Mouse (Mus musculus) left cerebral cortex, adult 2 months (tissue): ENCODE measurements at regions not wholly inside any gene's neighbourhood (a gene's known extent, or its start where the extent isn't known, plus 50 kb on each side); places are given as distances from the start of the nearest gene placed in this dataset.

Experiments
- DNase-seq, 2 experiments: peaks; one replicate each; pipeline ENCODE4 v3.0.0; 2021 to 2022; ENCODE audit warnings: low spot score in 2 of 2, mixed read lengths in 1 of 2; ENCODE audit errors: extremely low spot score in 1 of 2
- H3K27ac ChIP-seq: fragments of 200-600 bp; 2 replicates; pipeline ENCODE4 v1.8.1; 2022
- H3K4me3 ChIP-seq: fragments of 200-600 bp; 2 replicates; pipeline ENCODE4 v1.8.1; 2022
- CTCF ChIP-seq: fragments of 200-600 bp; IDR thresholded peaks from 2 replicates; pipeline ENCODE4 v1.8.1; 2022; ENCODE audit warnings: antibody characterized with exemption, mild to moderate bottlenecking, moderate library complexity
- intact Hi-C: fragments of 180-260 bp; cut with DNase I; formaldehyde crosslinking; loops from one replicate; pipeline ENCODE4 v1.15.1; 2025

DNA sequence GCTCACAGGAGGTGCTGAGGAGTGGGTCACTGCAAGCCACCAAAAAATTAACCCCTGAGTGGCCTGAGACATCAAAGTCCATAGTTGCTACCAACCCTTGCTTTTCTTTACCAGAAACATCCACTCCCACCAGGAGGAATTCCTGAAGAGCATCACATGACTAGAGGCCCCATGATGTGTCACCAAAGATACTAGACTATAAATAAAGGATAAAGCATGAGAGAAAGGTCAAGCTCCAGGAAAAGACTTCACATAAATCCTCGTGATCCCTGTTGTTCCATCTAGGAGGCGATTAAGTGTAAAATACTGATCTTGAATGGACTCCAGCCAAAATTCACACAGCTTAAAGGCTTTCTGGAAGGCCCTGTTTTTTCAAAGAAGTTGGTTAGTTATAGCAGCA lies 190.6 kb downstream of the Adamts15 start:
- no peak for DNase-seq
- intact Hi-C loops = no loop called here
- no peak for TF ChIP-seq CTCF
- no peak overlapping the region for H3K27ac ChIP-seq
- no peak overlapping the region for H3K4me3 ChIP-seq

DNA sequence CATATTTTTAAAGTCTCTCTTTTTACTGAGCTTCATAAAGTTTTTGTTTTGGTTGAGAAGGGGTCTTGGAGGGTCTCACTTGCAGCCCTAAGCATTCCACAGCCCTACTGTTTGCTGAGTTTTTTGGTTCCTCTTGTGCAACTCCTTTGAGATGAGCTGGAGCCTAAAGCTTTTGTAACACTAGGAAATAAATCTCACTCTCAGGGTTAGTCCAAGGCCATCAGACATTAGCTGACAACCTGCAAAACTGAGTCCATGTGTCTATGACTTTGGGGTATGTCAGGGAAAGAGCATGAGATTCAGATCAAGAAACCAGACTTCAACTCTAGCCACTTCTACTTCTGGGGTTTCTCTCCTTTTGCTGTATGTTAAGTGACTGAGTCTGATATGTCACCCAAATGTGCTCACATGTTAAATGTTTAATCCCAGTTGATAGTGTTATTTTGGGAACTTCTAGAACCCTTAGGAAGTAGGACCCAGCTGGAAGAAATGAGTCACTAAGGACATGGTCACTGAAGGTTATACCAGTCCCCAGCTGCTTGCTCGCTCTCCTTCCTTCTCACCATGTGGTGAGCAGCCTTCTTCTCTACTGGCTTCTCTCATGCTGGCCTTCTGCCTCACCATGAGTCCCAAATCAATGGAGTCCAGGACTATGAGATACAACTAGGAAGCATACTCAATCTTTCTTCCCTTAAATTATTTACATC lies 198.7 kb downstream of the Adamts15 start:
- Histone ChIP-seq H3K4me3 (no peak overlapping the region), H3K27ac (no peak overlapping the region)
- no peak for TF ChIP-seq CTCF
- DNase-seq = no peak
- intact Hi-C loops = no loop called here

GRCm38 (mm10) chr9:30721861-30722260 lies 200.4 kb downstream of the Adamts15 start:
- DNase-seq = no peak
- Histone ChIP-seq H3K4me3 (no peak overlapping the region), H3K27ac (no peak overlapping the region)
- intact Hi-C loops = no loop called here
- no peak for TF ChIP-seq CTCF

DNA sequence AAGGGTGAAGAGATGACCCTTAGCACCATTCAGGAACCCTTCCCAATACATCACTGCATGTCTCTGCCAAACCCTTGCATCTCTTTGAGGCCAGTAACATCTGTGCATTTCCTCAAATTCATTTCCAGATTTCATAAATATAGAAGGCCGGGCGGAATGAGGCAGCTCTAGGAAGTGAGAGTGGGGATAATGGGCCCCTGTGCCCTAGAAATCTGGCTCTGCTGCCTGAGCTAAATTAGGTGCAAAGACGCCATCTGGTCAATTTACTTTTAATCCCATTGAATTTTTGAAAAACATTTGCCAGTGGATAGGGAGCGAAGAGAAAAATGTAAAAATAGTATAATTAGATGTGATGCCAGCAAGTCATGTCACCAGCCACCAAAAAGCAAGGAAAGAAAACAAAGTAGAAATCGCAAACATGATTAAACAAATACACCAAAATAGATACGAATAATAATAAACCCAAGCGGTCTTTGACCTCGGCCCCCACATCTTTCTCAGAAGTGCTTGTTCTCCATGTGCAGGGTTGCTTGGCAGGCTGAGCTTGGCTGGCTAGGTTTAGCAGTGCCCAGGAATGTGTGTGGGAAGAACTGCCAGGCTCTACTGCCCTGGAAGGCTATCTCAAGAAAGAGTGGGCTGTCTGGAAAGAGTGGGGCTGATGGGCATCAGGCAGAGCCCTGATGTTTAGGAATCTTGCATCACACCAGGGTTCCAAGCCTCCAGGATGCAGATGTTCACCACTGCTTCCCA lies 205.7 kb downstream of the Adamts15 start:
- H3K27ac ChIP-seq = no peak overlapping the region
- no peak overlapping the region for H3K4me3 ChIP-seq
- intact Hi-C loops = no loop called here
- no peak for DNase-seq
- TF ChIP-seq CTCF = no peak

DNA sequence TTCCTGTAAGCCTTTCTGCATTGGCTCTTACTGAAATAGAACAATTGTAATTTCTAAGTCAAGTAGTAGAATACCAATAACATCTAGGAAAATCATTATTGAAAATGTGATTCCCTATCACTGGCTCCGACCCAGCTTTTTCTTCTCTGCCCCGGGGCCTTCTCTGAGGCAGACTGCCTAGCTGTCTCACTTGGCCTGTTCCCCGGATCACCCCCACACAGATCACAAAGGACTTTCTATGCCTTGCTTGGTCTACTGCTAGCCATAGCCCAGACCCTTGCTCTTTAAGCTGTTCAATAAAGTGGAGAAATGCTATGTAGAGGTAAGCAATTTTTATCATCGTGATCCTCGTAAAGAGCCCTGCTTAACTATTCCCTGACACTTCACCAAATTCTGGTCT lies 212.1 kb downstream of the Adamts15 start:
- no peak for DNase-seq
- intact Hi-C loops = no loop called here

DNA sequence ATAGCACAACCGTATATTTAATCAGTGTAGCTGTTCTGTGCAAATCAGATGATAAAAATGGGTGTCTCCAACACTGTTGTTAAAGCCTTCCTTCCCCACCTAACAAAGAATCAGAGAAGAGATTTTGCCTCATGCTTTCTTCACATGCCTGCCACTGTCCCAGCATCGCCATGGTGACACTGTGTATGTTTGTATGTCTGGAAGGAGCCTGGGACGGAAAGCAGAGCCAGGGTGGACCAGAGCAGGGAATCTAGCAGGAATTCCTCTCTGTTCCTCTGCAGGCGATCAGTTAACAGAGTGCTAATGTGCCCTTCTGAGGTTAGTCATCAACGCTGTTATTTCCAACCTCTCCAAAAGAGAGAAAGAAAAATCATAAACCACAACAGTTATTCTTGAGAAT lies 222.4 kb downstream of the Adamts15 start:
- no peak overlapping the region for H3K27ac ChIP-seq
- no peak for DNase-seq
- TF ChIP-seq CTCF = no peak
- intact Hi-C loops = no loop called here
- H3K4me3 ChIP-seq = no peak overlapping the region

More for the DNA sequence above, 212.1 kb downstream of the Adamts15 start:
- Histone ChIP-seq H3K27ac (no peak overlapping the region), H3K4me3 (no peak overlapping the region)
- no peak for TF ChIP-seq CTCF

DNA sequence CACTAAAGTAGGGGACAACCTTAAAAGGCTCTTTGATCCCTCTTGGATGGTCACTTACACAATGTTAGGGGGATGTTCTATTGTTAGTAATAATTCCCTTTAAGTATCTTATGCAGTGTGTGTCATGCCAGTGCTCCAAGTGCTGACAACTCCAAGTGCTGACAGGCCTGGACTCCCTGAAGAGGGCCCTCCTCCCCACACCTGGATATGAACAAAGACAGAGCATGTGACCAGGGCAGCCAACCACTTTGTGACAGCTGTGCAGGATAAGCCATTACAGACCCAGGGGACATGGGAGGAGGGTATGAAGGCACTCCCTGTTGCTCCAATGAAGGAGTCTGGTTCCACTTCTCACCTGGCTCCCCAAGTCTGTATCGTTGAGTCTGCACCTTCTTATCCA lies 224.7 kb downstream of the Adamts15 start:
- intact Hi-C loops = no loop called here
- H3K4me3 ChIP-seq = no peak overlapping the region
- DNase-seq = no peak
- TF ChIP-seq CTCF = no peak
- H3K27ac ChIP-seq = no peak overlapping the region

DNA sequence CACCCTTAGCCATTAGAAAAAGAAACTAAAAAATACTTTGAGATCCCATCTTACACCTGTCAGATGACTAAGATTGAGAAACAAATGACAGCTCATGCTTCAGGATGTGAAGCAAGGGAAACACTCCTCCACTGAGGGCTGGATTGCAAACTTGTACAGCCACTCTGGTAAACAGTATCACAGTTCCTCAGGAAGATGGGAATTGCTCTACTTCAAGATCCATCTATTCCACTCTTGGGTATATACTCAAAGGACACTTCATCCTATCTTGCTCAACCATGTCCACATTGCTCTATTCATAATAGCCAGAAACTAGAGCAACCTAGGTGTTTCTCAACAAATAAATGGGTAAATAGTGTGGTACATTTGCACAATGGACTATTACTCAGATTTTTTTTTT lies 241.2 kb downstream of the Snx19 start:
- intact Hi-C loops = no loop called here
- no peak overlapping the region for H3K4me3 ChIP-seq
- TF ChIP-seq CTCF = no peak
- H3K27ac ChIP-seq = no peak overlapping the region
- no peak for DNase-seq

GRCm38 (mm10) chr9:30662456-30662855 lies 235.5 kb downstream of the Snx19 start:
- no peak for TF ChIP-seq CTCF
- intact Hi-C loops = no loop called here
- no peak for DNase-seq
- no peak overlapping the region for H3K4me3 ChIP-seq
- H3K27ac ChIP-seq = no peak overlapping the region

DNA sequence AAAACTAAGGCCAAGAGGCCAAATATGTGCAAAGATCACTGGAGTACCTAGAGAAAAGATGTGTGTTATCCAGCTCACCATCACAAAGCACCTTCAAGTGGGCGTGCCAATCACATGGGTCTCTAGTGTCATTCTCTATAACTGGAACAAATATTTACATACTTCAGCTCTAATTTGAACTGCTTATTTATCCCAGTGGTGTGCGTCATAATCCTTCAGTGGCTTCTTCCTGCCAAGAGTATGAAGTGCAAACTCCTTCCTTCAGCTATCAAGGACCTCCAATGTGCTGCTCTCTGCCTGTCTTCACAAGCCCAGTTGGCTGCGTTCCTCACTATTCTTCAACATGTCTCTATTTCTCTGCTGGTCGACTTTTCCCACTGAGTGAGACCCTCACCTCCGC lies 227.1 kb downstream of the Snx19 start:
- no peak for TF ChIP-seq CTCF
- no peak overlapping the region for H3K27ac ChIP-seq
- H3K4me3 ChIP-seq = no peak overlapping the region
- no peak for DNase-seq
- intact Hi-C loops = no loop called here

DNA sequence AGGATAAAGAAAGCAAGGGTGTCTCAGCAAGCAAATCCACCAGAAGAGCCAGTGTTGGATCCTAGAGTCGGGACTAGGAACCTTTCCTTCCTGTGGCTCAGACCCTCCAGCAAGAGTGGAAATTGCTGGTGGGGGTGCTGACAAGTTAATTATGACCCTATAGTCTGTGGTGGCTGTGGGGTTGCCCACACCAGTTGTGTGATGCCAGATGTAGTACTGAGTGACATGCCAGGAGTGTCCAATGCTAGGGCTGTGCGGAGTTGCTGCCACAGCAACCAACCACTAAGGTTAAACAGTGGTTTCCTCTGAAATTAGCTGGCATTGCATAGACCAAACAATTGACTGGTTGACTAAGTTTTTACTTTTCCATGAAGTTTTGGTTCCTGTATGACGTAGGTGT lies 226.3 kb downstream of the Snx19 start:
- no peak overlapping the region for H3K4me3 ChIP-seq
- H3K27ac ChIP-seq = no peak overlapping the region
- intact Hi-C loops = no loop called here
- TF ChIP-seq CTCF = no peak
- DNase-seq = no peak

GRCm38 (mm10) chr9:30649392-30650054 lies 222.6 kb downstream of the Snx19 start:
- Histone ChIP-seq H3K4me3 (no peak overlapping the region), H3K27ac (no peak overlapping the region)
- peak in 1 of 2 experiments; percentile 17 for DNase-seq
- intact Hi-C loops = no loop called here
- no peak for TF ChIP-seq CTCF
